Mouse (Mus musculus) cerebellum, postnatal 36 days (tissue): ENCODE measurements around the gene Olfr243.
"Not testable (repeated sequence)": the region's sequence is repeated elsewhere in the genome, so short reads cannot be mapped to it uniquely, and the experiment has no call there.

Source experiments
- DNase-seq, 2 experiments: peaks; one replicate each; pipeline ENCODE4 v3.0.0; 2021 to 2022; ENCODE audit warnings: mixed read lengths in 2 of 2

Gene Olfr243

GRCm38 (mm10) chr7:103714371-103714770, at the start of gene Olfr243:
Gene Olfr243, plus strand, starts transcription at chr7:103714671.
- no peak for DNase-seq

GRCm38 (mm10) chr7:103671091-103671490, 43.4 kb upstream of the Olfr243 start, which contains the start of gene Olfr624:
Gene Olfr624, minus strand, starts transcription at chr7:103671191.
- DNase-seq: no peak

- no peak for DNase-seq
Measured at GRCm38 (mm10) chr7:103682420-103682819, 32.1 kb upstream of the Olfr243 start, which contains the start of gene Olfr625-ps1. Gene Olfr625-ps1, plus strand, starts transcription at chr7:103682720.

GRCm38 (mm10) chr7:103699469-103699868, 15.0 kb upstream of the Olfr243 start:
- DNase-seq: no peak

- no peak for DNase-seq
Measured at GRCm38 (mm10) chr7:103712024-103712423, 2.4 kb upstream of the Olfr243 start.

GRCm38 (mm10) chr7:103716398-103716797, 1.9 kb downstream of the Olfr243 start:
- DNase-seq: not testable (repeated sequence)

- DNase-seq: no peak
Measured at GRCm38 (mm10) chr7:103730074-103730473, 15.6 kb downstream of the Olfr243 start, which contains the start of gene Olfr628. Gene Olfr628, plus strand, starts transcription at chr7:103730374.

GRCm38 (mm10) chr7:103744843-103745242, 30.4 kb downstream of the Olfr243 start, which contains the start of gene Olfr629:
Gene Olfr629, minus strand, starts transcription at chr7:103744943.
- DNase-seq: no peak

- no peak for DNase-seq
Measured at GRCm38 (mm10) chr7:103757233-103757632, 42.8 kb downstream of the Olfr243 start, which contains the start of gene Olfr630. Gene Olfr630, minus strand, starts transcription at chr7:103757333.

- not testable (repeated sequence) for DNase-seq
Measured at GRCm38 (mm10) chr7:103762212-103762611, 47.7 kb downstream of the Olfr243 start.

- DNase-seq: not testable (repeated sequence)
Measured at GRCm38 (mm10) chr7:103767687-103768086, 53.2 kb downstream of the Olfr243 start.
